Mouse (Mus musculus): ENCODE measurements around the gene Ube2v1. TPM values are rescaled to one million over a fixed set of nuclear protein-coding genes. Genes with fewer than 3 reads are reported as not detected.

Gene Ube2v1
- polyA plus RNA-seq, 1 experiment from 2014 or later, result 250 TPM

DNA sequence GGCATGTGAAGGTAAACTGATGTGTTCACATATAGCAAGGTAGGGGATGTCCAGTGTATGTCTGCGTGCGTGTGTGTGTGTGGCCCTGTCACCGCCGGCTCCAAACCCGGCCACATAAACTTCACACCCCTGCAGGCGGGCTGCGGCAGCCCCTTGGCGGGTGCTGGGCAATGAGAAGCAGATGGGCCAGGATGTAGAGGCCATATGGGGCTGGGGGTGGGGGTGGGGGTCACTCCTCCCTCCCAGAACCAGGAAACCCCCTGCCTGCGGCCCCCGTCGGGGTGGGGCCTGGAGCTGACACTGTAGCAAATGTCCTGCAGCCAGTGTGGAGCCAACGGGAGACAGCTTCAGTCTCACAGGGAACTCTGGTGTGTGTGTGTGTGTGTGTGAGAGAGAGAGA is 68.2 kb downstream of the Ube2v1 start:
- H3K27ac ChIP-seq, result peak overlapping the region; percentile 31; the same call in 1 of the 2 replicates
- peaks cover 35% of the 10 kb centered on the region for H3K4me1 ChIP-seq
- ATAC-seq (ENCODE audit: insufficient read depth, low FRiP score, low read depth), result no peak

DNA sequence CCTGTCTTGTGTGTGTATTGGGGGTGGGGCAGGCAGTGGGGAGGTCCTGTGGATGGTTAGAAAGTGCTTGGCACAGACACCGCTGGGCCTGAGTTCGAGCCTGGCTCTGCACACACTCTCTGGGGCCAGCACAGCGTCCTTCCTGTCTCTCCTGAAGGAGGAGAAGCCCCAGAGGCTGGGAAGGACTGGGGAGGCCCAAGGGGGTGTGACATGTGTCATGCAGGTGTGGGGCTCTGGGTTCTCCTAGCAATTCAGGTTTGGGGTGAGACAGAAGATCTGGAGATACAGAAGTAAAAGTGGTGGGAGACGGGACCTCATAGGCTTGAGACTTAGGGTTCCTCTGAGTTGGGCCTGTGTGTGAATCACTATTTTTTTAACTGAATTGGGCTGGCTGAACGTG is 68.9 kb downstream of the Ube2v1 start:
- H3K9ac ChIP-seq, result no peak overlapping the region
- no peak for ATAC-seq (ENCODE audit: insufficient read depth, low FRiP score, low read depth)
- H3K4me3 ChIP-seq (replicated peaks), result no peak overlapping the region
- 72% methylated on average over 5 of the region's 5 CpGs for WGBS
- no peak overlapping the region for H3K27ac ChIP-seq
- no peak overlapping the region for H3K4me2 ChIP-seq
- no peaks in the 10 kb centered on the region for H3K9me3 ChIP-seq
- no peaks in the 10 kb centered on the region for H3K36me3 ChIP-seq
- no peaks in the 10 kb centered on the region for H3K27me3 ChIP-seq (replicated peaks)
- peaks cover 35% of the 10 kb centered on the region for H3K4me1 ChIP-seq

More for the DNA sequence above, 68.2 kb downstream of the Ube2v1 start:
- Histone ChIP-seq H3K9ac (no peak overlapping the region), H3K36me3 (no peaks in the 10 kb centered on the region), H3K4me2 (no peak overlapping the region), H3K9me3 (no peaks in the 10 kb centered on the region), H3K27me3 (replicated peaks) (no peaks in the 10 kb centered on the region), H3K4me3 (replicated peaks) (no peak overlapping the region)
- WGBS, result 37% methylated on average over 12 of the region's 12 CpGs

DNA sequence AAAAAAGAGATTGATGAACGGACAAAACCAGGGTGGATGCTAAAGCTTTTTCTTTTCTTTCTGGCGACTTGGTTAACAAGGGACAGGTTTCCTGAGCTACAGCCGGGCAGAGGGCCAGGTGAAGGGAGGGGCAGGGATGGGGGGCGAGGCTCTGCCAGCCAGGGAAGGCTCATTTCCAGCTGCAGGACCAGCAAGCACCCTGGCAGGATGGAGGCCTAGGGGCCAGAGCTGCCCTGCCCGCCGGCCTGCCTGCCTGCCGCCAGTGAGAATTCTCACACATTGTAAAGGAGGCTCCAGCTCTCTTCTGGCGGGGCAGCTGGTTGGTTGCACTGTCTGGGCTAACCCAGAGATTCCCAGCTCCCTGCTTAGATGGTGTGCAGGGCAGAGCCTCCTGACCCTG is 69.8 kb downstream of the Ube2v1 start:
- H3K4me3 ChIP-seq (replicated peaks), result no peak overlapping the region
- H3K4me2 ChIP-seq, result no peak overlapping the region
- 42% methylated on average over 8 of the region's 8 CpGs for WGBS
- 0 out of 2 replicates have a peak overlapping the region, but pooled peaks have one; percentile 37 for H3K27ac ChIP-seq
- no peaks in the 10 kb centered on the region for H3K9me3 ChIP-seq
- H3K27me3 ChIP-seq (replicated peaks), result no peaks in the 10 kb centered on the region
- no peaks in the 10 kb centered on the region for H3K36me3 ChIP-seq
- no peak for ATAC-seq (ENCODE audit: insufficient read depth, low FRiP score, low read depth)
- peaks cover 35% of the 10 kb centered on the region for H3K4me1 ChIP-seq
- H3K9ac ChIP-seq, result no peak overlapping the region

DNA sequence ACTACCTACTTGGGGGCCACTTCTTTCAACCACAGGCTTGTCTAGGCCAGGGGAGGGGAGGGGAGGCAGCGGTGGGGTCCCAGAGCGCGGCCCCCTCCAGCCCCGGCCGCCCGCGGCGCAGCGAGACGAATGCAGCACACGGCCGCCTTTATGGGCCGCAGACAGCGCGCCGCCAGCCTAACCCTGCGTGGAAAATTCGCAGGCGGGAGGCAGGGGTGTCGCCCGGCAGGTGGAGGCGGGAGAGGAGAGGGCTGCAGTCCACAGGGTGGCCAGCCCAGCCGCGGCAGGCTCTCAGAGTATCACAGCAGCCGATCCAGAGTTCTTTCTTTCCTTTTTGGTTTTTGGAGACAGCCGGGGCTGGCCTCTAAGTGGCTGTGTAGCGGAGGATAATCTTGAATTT is 72.5 kb downstream of the Ube2v1 start:
- H3K4me3 ChIP-seq (replicated peaks), result no peak overlapping the region
- H3K27ac ChIP-seq, result no peak overlapping the region
- peaks cover 25% of the 10 kb centered on the region for H3K4me1 ChIP-seq
- H3K36me3 ChIP-seq, result no peaks in the 10 kb centered on the region
- 0 out of 2 replicates have a peak overlapping the region, but pooled peaks have one; percentile 11 for H3K9ac ChIP-seq
- H3K4me2 ChIP-seq, result peak overlapping the region; percentile 44
- WGBS, result 21% methylated on average over 27 of the region's 27 CpGs
- no peaks in the 10 kb centered on the region for H3K27me3 ChIP-seq (replicated peaks)
- H3K9me3 ChIP-seq, result no peaks in the 10 kb centered on the region
- ATAC-seq (ENCODE audit: insufficient read depth, low FRiP score, low read depth), result no peak

Small RNA genes lying within 50 kb of the gene (microRNA-seq; reads per million reads assigned to microRNA genes)
- gene Gm22355, result not detected

Other genes with a start within 250 kb of the Ube2v1 start
- gene Slc9a8, start 210.4 kb downstream of the Ube2v1 start, polyA plus RNA-seq (2015; fragmentation: Nextera tagmentation; extraction: Ambion mirVana), result 20.5 and 25.0 TPM in 2 replicates
- 66.5 and 71.9 TPM in 2 replicates for gene Rnf114, start 139.4 kb downstream of the Ube2v1 start, polyA plus RNA-seq (2015; fragmentation: Nextera tagmentation; extraction: Ambion mirVana)
- gene Spata2, start 139.2 kb downstream of the Ube2v1 start, polyA plus RNA-seq (2015; fragmentation: Nextera tagmentation; extraction: Ambion mirVana), result 11.2 and 13.2 TPM in 2 replicates
- 13.6 and 16.0 TPM in 2 replicates for gene Snai1, start 93.9 kb downstream of the Ube2v1 start, polyA plus RNA-seq (2015; fragmentation: Nextera tagmentation; extraction: Ambion mirVana)
- 3.5 and 9.6 TPM in 2 replicates for gene Gm20431, start 29.4 kb upstream of the Ube2v1 start, polyA plus RNA-seq (2015; fragmentation: Nextera tagmentation; extraction: Ambion mirVana)
- gene Cebpb, start 56.8 kb upstream of the Ube2v1 start, polyA plus RNA-seq (2015; fragmentation: Nextera tagmentation; extraction: Ambion mirVana), result 18.4 and 25.4 TPM in 2 replicates
- gene Tmem189, start 57.7 kb upstream of the Ube2v1 start, polyA plus RNA-seq (2015; fragmentation: Nextera tagmentation; extraction: Ambion mirVana), result 40.8 and 43.8 TPM in 2 replicates

Measured in stomach, embryonic 15.5 days (tissue).